Mouse (Mus musculus): ENCODE results near the gene Uaca. TPM values are rescaled to one million over a fixed set of nuclear protein-coding genes. Genes with fewer than 3 reads are reported as not detected.

The Uaca gene
- polyA plus RNA-seq, 2 experiments: 13.2 to 23.5 TPM

- H3K27me3 ChIP-seq (ENCODE audit: control insufficient read depth, insufficient read depth, low read length): no peaks in the 10 kb centered on the region
- no peak overlapping the region for H3K4me3 ChIP-seq (replicated peaks; ENCODE audit: low read length)
- H3K9ac ChIP-seq (ENCODE audit: low read depth, low read length, severe bottlenecking): no peak overlapping the region
- WGBS: 80% methylated on average over 15 of the region's 15 CpGs
- TF ChIP-seq POLR2A (IDR thresholded peaks at IDR 0.05; ENCODE audit: borderline replicate concordance, extremely low read depth, insufficient read depth, insufficient read length): no peak
- H3K4me1 ChIP-seq (ENCODE audit: control insufficient read depth, insufficient read depth, low read length): no peaks in the 10 kb centered on the region; the same call in 1 of the 2 replicates
- ATAC-seq (ENCODE audit: low FRiP score, low read depth) (no peak), DNase-seq (ENCODE audit: low spot score) (no peak)
- H3K4me2 ChIP-seq (replicated peaks; ENCODE audit: low read depth, low read length, severe bottlenecking): no peak overlapping the region
- H3K27ac ChIP-seq (replicated peaks; ENCODE audit: low read depth, low read length): no peak overlapping the region
- H3K36me3 ChIP-seq (ENCODE audit: control insufficient read depth, insufficient read depth, low read length): no peaks in the 10 kb centered on the region
- no peaks in the 10 kb centered on the region for H3K9me3 ChIP-seq (ENCODE audit: control insufficient read depth, low read length)
These were observed 37.2 kb upstream of the Uaca start for GRCm38 (mm10) chr9:60756866-60757740.

GRCm38 (mm10) chr9:60757817-60758216 lies 36.5 kb upstream of the Uaca start:
- no peaks in the 10 kb centered on the region for H3K27me3 ChIP-seq (ENCODE audit: control insufficient read depth, insufficient read depth, low read length)
- no peak overlapping the region for H3K27ac ChIP-seq (replicated peaks; ENCODE audit: low read depth, low read length)
- no peak overlapping the region for H3K4me3 ChIP-seq (replicated peaks; ENCODE audit: low read length)
- H3K4me1 ChIP-seq (ENCODE audit: control insufficient read depth, insufficient read depth, low read length): no peaks in the 10 kb centered on the region; the same call in 1 of the 2 replicates
- H3K9me3 ChIP-seq (ENCODE audit: control insufficient read depth, low read length): no peaks in the 10 kb centered on the region
- DNase-seq (ENCODE audit: low spot score): no peak
- 36% methylated on average over 5 of the region's 5 CpGs for WGBS
- no peak for TF ChIP-seq POLR2A (IDR thresholded peaks at IDR 0.05; ENCODE audit: borderline replicate concordance, extremely low read depth, insufficient read depth, insufficient read length)
- no peaks in the 10 kb centered on the region for H3K36me3 ChIP-seq (ENCODE audit: control insufficient read depth, insufficient read depth, low read length)
- ATAC-seq (ENCODE audit: low FRiP score, low read depth): no peak
- H3K4me2 ChIP-seq (replicated peaks; ENCODE audit: low read depth, low read length, severe bottlenecking): no peak overlapping the region
- no peak overlapping the region for H3K9ac ChIP-seq (ENCODE audit: low read depth, low read length, severe bottlenecking)

DNA sequence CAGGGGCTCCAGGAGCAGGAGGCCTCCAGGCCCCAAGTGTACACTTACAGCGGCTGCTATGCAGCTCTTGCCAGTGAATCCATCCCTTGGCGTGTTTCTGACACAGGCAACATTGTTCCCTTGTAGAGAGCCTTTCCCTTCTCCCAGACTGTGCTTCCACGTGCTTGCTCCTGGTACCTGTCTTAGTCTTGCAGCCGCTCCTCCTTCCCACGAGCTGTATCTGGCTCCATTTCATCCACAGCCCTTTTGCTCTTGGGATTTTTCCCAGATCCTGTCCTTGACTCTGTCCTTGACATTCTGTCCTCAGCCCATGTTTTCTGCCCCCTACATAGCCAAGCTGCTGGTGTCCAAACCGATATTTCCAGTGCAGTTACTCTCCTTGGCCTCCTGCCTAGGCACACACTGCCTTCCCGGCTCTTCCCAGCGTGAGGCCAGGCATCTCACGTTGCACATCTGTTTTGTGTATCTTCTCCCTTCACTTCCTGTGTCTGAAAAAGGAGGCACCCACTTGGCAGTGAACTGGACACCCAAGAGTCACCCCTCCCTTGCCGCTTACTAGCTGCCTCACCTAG lies 34.8 kb upstream of the Uaca start:
- no peaks in the 10 kb centered on the region; the same call in 1 of the 2 replicates for H3K4me1 ChIP-seq (ENCODE audit: control insufficient read depth, insufficient read depth, low read length)
- no peak for TF ChIP-seq POLR2A (IDR thresholded peaks at IDR 0.05; ENCODE audit: borderline replicate concordance, extremely low read depth, insufficient read depth, insufficient read length)
- ATAC-seq (ENCODE audit: low FRiP score, low read depth) (no peak), DNase-seq (ENCODE audit: low spot score) (no peak)
- no peak overlapping the region for H3K4me2 ChIP-seq (replicated peaks; ENCODE audit: low read depth, low read length, severe bottlenecking)
- H3K9me3 ChIP-seq (ENCODE audit: control insufficient read depth, low read length): no peaks in the 10 kb centered on the region
- H3K27me3 ChIP-seq (ENCODE audit: control insufficient read depth, insufficient read depth, low read length): no peaks in the 10 kb centered on the region
- H3K9ac ChIP-seq (ENCODE audit: low read depth, low read length, severe bottlenecking): no peak overlapping the region
- WGBS: 59% methylated on average over 10 of the region's 10 CpGs
- H3K27ac ChIP-seq (replicated peaks; ENCODE audit: low read depth, low read length): no peak overlapping the region
- H3K4me3 ChIP-seq (replicated peaks; ENCODE audit: low read length): no peak overlapping the region
- H3K36me3 ChIP-seq (ENCODE audit: control insufficient read depth, insufficient read depth, low read length): no peaks in the 10 kb centered on the region

DNA sequence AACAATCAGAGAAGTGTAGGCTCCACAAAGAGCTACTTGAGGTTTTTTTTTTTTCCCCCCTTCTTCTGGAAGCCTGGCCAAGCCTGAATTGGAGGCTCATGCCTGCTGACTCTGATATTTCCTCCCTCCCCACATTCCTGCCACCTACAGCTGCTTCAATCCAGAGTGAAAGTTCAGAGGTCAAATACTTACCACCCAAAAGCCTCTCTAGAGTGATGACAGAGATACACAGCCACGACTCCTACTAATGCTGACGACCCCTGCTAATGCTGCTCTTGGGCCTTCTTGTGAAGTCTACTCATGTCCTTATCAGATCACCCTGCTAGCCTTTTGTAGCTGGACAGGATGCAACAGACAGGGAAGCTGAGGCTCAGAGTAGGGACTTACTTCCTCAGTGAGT lies 29.2 kb upstream of the Uaca start:
- no peak overlapping the region for H3K4me2 ChIP-seq (replicated peaks; ENCODE audit: low read depth, low read length, severe bottlenecking)
- H3K27me3 ChIP-seq (ENCODE audit: control insufficient read depth, insufficient read depth, low read length): no peaks in the 10 kb centered on the region
- no peaks in the 10 kb centered on the region for H3K36me3 ChIP-seq (ENCODE audit: control insufficient read depth, insufficient read depth, low read length)
- 0 out of 2 replicates have a peak, but pooled peaks cover 4% of the 10 kb centered on the region for H3K4me1 ChIP-seq (ENCODE audit: control insufficient read depth, insufficient read depth, low read length)
- 10% methylated on average over 2 of the region's 2 CpGs for WGBS
- H3K9me3 ChIP-seq (ENCODE audit: control insufficient read depth, low read length): no peaks in the 10 kb centered on the region
- no peak overlapping the region for H3K27ac ChIP-seq (replicated peaks; ENCODE audit: low read depth, low read length)
- DNase-seq (ENCODE audit: low spot score) (no peak), ATAC-seq (ENCODE audit: low FRiP score, low read depth) (no peak)
- H3K4me3 ChIP-seq (replicated peaks; ENCODE audit: low read length): no peak overlapping the region
- H3K9ac ChIP-seq (ENCODE audit: low read depth, low read length, severe bottlenecking): no peak overlapping the region
- no peak for TF ChIP-seq POLR2A (IDR thresholded peaks at IDR 0.05; ENCODE audit: borderline replicate concordance, extremely low read depth, insufficient read depth, insufficient read length)

- DNase-seq (ENCODE audit: low spot score): no peak
- no peak overlapping the region for H3K4me2 ChIP-seq (replicated peaks; ENCODE audit: low read depth, low read length, severe bottlenecking)
- H3K27me3 ChIP-seq (ENCODE audit: control insufficient read depth, insufficient read depth, low read length): no peaks in the 10 kb centered on the region
- 85% methylated on average over 9 of the region's 9 CpGs for WGBS
- no peak overlapping the region for H3K4me3 ChIP-seq (replicated peaks; ENCODE audit: low read length)
- no peak for ATAC-seq (ENCODE audit: low FRiP score, low read depth)
- no peak for TF ChIP-seq POLR2A (IDR thresholded peaks at IDR 0.05; ENCODE audit: borderline replicate concordance, extremely low read depth, insufficient read depth, insufficient read length)
- no peak overlapping the region for H3K27ac ChIP-seq (replicated peaks; ENCODE audit: low read depth, low read length)
- H3K9ac ChIP-seq (ENCODE audit: low read depth, low read length, severe bottlenecking): no peak overlapping the region
- no peaks in the 10 kb centered on the region for H3K9me3 ChIP-seq (ENCODE audit: control insufficient read depth, low read length)
- H3K4me1 ChIP-seq (ENCODE audit: control insufficient read depth, insufficient read depth, low read length): 0 out of 2 replicates have a peak, but pooled peaks cover 4% of the 10 kb centered on the region
- H3K36me3 ChIP-seq (ENCODE audit: control insufficient read depth, insufficient read depth, low read length): no peaks in the 10 kb centered on the region
These were observed 25.9 kb upstream of the Uaca start for GRCm38 (mm10) chr9:60768393-60768792.

Measured in limb, embryonic 14.5 days (tissue).